Mouse (Mus musculus) brown adipose tissue, adult 24 weeks (tissue): ENCODE results near the gene Sik1. TPM values are rescaled to one million over a fixed set of nuclear protein-coding genes. Genes with fewer than 3 reads are reported as not detected.

Experiments
- H3K27ac ChIP-seq: fragments of 200-500 bp; replicated peaks from 2 replicates; pipeline ENCODE4 v1.5.1; 2012; ENCODE audit warnings: low read depth, mild to moderate bottlenecking, low read length
- H3K4me1 ChIP-seq: fragments of 200-500 bp; 2 replicates; pipeline ENCODE4 v1.6.1; 2012; ENCODE audit warnings: low read length, mixed read lengths; ENCODE audit not compliant: control insufficient read depth, insufficient read depth, insufficient read length
- H3K4me3 ChIP-seq: fragments of 200-500 bp; 2 replicates; pipeline ENCODE4 v1.5.1; 2012; ENCODE audit warnings: low read depth, mild to moderate bottlenecking, low read length, moderate library complexity; ENCODE audit not compliant: insufficient read depth
- polyA plus RNA-seq: library from polyadenylated mRNA; stranded (reverse); fragments of >200 nt; gene quantifications from 2 replicates; pipeline ENCODE4 v1.2.4, GENCODE M21; 2012; ENCODE audit not compliant: missing spikeins, insufficient read depth, insufficient read length

Gene Sik1
- polyA plus RNA-seq = 9.6 and 39.2 TPM in 2 replicates

DNA sequence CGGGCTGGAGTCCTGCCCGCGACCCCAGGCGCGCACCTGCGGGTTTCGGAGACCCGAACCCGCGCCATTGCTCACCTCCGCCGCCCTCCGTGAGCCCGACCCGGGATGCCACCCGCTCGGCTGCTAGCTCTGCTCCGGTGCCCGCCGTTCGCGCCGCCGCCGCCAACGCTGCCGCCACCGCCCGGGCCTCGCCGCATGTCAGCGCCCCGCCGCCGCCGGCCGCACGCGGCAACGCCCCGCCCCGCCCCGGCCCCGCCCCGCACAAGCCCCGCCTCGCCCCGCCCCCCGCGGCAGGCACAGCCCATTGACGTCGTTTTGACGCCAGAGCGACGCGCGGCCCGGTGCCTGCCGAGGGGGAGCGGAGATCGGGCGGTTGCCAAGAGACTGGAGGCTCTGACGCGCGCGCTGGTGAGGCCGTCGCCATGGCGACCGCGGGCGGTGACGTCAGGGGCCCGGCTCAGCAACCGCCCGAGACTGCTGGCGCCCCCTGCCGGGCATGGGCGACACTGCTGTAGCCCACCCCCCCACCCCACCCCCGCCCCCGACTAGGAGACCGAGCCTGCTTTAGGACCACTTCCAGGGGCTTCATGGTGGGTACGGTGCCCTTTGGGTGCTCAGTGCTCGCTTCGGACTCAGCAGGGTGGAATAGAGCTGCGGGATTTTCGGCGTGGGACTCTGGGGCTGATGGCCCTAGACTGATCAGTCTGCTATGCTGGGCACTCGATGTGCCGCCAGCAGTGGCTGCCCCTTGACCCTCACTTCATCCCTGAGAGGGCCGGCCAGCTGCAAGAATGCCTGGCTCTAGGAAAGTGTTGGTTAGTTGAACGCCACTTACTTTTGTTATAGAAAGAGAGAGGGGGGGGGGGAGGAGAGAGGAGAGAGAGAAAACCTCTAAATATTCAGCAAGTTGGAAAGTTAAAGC lies at the start of gene Sik1:
Gene Sik1, minus strand, starts transcription at position 208 of the 922 bp plus-strand sequence.
- Histone ChIP-seq H3K4me3 (peak within 1 kb of the TSS; percentile 96), H3K27ac (peak within 1 kb of the TSS; percentile 99), H3K4me1 (peaks cover 15% of the 10 kb centered on the region)

DNA sequence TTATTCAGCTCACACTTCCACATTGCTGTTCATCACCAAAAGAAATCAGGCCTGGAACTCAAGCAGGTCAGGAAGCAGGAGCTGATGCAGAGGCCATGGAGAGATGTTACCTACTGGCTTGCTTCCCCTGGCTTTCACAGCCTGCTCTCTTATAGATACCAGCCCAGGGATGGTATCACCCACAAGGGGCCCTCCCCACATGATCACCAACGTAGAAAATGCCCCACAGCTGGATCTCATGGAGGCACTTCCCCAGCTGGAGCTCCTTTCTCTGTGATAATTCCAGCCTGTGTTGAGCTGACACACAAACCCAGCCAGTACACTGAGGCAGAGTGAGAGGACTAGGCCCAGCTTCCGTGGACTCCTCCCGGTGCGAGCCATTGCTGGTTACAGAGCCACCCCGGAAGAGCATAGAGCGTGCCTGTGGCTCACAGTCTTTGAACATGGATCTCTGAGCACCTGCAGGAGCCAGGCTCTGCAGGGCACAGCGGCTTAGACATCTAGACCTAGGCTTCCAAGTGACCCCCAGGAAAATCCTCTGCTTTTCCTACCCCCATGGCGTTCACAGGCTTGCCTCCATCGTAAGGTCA lies 49.7 kb upstream of the Sik1 start:
- peak overlapping the region; percentile 99 for H3K27ac ChIP-seq
- H3K4me1 ChIP-seq = peaks cover 16% of the 10 kb centered on the region
- peak overlapping the region; percentile 11; the same call in 1 of the 2 replicates for H3K4me3 ChIP-seq

DNA sequence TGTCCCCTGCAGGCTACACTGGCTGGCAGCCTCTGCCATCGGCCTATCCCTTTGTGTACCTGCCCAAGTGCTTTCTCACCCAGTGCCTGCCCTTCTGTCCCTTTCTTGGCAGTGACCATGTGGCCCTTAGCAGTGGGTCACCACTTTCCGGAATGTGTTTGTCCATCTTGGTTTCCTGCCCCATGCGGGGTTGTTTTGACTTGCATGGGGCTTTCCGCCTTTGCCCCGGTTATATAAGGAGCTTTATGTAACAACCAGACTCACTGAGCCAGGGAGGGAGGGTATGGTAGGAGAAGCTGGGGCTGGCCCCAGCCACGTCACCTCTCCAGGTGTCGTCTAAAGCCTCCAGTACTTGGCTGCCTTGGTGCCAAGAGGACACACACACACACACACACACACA lies 48.4 kb upstream of the Sik1 start:
- Histone ChIP-seq H3K4me1 (peaks cover 16% of the 10 kb centered on the region), H3K4me3 (no peak overlapping the region), H3K27ac (peak overlapping the region; percentile 99)

DNA sequence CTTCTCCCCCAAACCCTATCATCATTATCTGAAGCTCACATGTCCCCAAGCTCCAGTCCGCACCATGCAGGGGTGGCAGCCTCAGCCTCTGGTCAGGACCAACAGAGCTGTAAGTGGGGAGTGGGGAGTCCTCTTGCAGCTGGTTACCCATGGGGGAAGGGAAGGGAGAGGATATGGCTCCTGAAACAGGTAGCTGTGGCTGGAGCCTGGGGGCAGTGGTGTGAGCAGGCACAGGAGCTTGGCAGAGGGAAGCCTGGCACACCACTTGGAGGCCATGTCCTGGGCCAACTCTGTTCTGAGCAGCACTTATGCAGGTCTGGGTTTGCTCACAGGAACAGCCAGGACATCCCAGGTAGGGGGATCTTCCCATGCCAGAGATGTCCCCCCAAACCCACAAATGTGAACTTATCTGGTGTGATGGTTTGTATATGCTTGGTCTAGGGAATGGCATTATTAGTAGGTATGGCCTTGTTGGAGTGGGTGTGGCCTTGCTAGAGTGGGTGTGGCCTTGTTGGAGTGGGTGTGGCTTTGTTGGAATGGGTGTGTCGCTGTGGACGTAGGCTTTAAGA lies 47.1 kb upstream of the Sik1 start:
- Histone ChIP-seq H3K4me3 (no peak overlapping the region), H3K27ac (no peak overlapping the region), H3K4me1 (peaks cover 16% of the 10 kb centered on the region)

DNA sequence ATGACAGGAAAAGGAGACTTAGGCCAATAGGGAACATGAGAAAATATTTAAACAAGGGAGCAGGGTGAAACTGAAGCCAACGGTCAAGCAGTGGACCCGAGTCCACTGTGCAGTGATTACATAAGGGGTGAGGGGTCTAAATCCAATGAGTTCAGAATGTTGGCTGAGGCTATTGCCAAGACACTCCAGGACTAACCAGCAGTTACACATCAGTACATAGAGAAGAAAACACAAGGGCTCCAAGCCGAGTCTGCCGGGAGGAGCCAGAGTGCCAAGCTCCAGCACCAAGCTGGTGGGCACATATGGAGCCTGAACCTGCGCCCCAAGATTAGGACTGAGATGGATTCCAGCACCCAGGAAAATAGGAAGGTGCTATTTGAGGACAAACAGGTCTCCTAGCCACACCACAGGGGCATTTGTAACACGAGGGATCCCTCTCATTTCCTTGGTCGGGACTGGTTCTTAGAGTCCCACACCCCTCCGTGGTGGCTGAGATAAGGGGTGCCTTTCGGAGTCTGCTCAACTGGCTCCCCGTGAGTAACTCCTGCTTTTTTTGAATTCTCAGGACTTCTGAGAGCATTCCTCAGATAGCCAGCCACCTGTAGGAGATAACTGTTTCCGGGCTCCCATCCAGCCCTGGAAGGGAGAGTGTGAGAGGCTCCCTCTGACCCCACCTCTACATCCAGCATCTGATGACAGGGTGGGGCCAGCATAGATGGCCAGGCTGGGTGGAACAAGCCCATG lies 46.0 kb upstream of the Sik1 start:
- no peak overlapping the region for H3K27ac ChIP-seq
- H3K4me3 ChIP-seq = no peak overlapping the region
- peaks cover 18% of the 10 kb centered on the region for H3K4me1 ChIP-seq

DNA sequence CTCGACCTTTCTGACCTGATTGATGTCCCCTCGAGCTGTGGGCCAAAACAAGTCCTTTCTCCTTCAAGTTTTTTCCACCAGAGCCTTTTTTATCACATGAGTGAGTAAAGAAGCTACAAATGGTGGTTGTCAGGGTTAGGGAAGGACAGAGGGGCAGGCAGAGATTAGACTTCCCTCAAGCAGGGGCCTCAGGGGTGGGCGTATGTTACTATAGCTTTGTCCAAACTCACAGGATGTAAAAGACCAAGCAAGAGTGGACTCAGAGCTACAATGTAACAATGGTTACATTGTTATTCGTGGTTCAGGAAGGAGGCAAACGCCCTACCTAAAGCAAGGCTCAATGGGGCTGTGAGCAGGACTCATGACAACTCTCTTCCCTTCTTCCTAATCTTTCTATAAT lies 43.3 kb upstream of the Sik1 start:
- Histone ChIP-seq H3K27ac (no peak overlapping the region), H3K4me3 (no peak overlapping the region), H3K4me1 (peaks cover 8% of the 10 kb centered on the region)

DNA sequence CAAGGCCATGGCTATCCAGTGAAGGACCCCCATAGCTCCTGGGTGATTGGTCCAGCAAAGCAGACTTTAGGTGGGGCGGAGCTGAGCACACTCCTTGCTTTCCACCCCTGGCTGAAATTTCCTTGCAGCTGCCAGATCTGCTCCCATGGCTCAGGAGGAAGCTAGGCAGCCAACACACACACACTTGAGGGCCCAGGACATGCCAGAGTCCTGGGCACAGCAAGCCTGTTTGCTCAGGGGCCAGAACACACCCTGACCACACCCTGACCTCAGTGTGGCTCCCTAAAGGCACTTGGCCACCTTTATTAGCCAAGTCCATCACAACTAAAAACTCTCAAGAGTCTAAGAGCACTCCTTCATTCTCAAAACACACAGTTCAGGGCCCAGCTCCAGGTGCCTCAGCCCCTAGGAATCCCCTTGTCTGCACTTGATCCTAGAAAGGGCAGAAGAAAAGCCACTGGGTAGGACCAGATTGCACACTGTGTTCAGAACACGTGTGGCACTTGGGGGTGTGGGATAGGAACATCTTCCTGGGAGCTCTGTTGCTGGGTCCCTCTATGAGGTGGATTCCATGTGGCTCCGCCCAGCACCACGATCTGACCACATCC lies 41.7 kb upstream of the Sik1 start:
- Histone ChIP-seq H3K4me3 (no peak overlapping the region), H3K27ac (no peak overlapping the region), H3K4me1 (peaks cover 12% of the 10 kb centered on the region)

DNA sequence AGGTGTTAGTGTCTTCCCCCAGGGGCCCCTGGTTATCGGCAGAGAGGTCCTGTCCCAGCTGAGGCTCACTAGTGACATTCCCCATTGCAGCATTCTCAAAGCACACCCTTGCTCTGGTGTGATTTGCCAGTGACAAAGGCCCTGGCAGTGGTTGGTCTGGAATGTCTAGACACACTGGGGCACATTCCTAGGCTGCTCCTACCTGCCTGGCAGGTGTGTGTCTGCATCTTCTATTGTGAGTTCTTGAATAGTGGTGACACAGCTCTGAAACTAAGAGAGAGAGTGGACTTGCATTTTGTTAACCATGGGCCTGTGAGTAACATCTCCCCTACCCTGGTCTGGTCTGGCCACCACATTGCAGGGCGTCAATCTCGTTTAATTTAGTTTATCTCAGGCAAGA lies 41.1 kb upstream of the Sik1 start:
- Histone ChIP-seq H3K27ac (no peak overlapping the region), H3K4me3 (no peak overlapping the region), H3K4me1 (peaks cover 11% of the 10 kb centered on the region)

DNA sequence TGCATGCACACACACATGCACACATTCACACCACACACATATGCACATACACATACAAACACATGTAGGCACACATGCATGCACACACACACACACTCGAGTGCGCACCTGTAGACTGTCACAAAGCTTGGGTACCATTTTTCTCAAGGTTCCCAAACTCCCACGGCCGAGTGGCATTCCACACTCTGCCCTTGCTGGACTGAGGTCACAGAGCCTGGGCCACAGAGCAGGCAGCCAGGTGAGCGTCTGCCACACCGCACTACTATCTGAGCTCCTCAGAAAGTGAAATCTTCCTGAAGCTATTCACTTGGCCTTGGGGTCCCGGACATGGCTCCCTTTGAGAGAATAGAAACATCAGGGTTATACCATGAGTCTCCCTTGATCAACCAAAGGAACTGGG lies 40.7 kb upstream of the Sik1 start:
- no peak overlapping the region for H3K4me3 ChIP-seq
- H3K27ac ChIP-seq = no peak overlapping the region
- H3K4me1 ChIP-seq = peaks cover 11% of the 10 kb centered on the region

DNA sequence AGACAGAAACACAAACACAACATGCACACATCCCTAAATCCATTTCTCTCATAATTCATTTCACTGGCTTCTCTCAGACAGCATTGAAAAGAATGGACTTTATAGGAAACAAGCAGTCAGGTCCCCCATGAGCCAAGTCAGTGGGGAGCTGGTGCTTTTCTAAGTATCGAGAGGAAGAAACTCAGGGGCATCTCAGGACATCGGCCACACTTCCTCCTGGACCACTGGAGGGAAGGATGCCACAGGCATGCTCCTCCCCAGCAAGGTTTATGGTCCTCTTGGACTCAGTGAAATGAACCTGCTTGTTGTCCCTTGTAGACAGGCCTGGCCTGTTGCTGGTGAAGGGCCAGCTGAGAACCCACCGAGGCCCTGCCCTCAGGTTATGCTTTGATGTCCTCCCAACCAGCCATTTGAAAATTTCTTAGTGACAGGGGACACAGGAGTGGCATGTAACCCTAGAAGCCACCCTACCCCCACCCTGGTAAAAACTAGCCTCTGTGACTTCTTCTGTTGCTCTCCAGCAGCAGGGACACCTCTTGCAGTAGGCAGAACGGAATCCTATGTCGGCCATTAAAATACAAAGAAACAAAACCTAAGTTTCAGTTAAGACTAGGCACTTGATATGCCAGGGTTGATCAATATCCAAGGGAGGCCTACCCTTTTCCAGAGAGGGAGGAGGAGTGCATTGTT lies 37.9 kb upstream of the Sik1 start:
- H3K4me3 ChIP-seq = no peak overlapping the region
- no peak overlapping the region for H3K27ac ChIP-seq
- peaks cover 11% of the 10 kb centered on the region for H3K4me1 ChIP-seq

DNA sequence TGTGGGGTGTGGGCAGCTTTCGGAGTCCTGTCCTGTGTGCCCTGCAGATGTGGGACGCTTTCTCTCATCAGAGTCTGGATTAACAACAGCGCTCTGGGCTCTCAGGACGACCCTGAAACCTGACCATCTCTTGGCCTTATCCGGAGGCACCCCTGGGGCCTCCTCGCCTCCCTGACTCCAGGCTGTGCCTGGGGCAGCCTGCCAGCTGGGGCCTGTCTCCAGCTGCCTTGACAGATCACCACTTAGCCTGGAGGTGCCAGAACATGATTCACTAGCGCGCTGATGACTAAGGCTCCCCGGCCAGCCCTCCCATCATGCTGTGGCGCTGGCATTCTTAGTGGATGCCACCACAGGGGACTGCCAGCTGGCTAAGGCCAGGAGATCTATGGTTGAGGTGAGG lies 37.1 kb upstream of the Sik1 start:
- peaks cover 11% of the 10 kb centered on the region for H3K4me1 ChIP-seq

DNA sequence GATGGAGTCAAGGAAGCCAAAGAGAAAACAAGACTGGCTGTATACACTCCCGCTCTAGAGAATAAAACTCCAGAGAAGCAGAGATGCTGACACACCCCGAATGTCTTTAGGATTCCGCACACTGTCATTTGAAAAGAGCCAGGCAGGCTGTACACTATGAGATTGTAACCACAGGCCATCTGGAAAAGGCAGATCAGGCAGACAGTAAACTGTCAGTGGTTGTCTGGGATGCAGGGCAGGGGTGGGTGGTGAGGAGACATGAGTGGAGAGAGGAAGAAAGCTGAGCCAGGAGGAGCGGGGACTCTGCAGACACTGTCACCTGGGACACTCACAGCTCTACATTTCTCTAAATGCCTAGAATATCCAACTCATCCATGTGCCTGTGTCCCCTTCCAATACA lies 36.3 kb upstream of the Sik1 start:
- no peak overlapping the region for H3K4me3 ChIP-seq
- no peak overlapping the region; the same call in 1 of the 2 replicates for H3K27ac ChIP-seq
- H3K4me1 ChIP-seq = peaks cover 6% of the 10 kb centered on the region

More for the DNA sequence above, 37.1 kb upstream of the Sik1 start:
- Histone ChIP-seq H3K27ac (peak overlapping the region; percentile 18; the same call in 1 of the 2 replicates), H3K4me3 (no peak overlapping the region)

DNA sequence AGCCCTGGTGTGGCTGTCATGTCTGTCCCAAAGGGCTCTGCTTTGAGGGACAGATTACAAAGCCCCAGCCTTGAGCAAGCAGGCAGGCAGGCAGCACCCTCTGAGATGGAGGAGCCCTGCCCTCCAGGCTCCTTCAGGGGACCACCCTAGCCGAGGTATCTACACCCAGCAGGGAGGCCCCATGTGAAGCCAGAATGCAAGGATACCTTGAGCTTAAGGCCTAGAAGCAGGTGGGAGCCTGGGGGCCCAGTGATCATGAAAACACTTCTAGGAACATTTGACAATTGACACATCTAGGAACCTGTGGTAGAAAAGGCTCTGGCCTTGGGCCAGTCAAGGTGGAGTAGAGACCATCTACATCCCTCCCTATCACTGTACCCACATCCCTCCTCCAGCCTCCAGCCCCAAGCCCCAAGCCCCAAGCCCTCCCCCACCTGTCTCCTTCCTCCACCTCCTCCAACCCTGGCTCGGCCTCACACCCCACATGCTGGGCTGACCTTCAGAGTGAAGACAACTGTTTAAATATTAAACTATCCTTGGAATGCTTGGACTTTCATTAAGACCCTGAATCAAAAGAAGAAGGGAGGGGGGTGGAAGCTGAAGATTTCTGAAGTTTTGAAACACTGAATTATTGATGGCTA lies 34.8 kb upstream of the Sik1 start:
- H3K4me1 ChIP-seq = peaks cover 6% of the 10 kb centered on the region
- H3K27ac ChIP-seq = no peak overlapping the region
- no peak overlapping the region for H3K4me3 ChIP-seq
